Mouse (Mus musculus): ENCODE measurements around the gene Lypla2. TPM values are rescaled to one million over a fixed set of nuclear protein-coding genes. Genes with fewer than 3 reads are reported as not detected.

Gene Lypla2
- polyA plus RNA-seq, 2 experiments from 2014 or later = 80.4 to 88.8 TPM

DNA sequence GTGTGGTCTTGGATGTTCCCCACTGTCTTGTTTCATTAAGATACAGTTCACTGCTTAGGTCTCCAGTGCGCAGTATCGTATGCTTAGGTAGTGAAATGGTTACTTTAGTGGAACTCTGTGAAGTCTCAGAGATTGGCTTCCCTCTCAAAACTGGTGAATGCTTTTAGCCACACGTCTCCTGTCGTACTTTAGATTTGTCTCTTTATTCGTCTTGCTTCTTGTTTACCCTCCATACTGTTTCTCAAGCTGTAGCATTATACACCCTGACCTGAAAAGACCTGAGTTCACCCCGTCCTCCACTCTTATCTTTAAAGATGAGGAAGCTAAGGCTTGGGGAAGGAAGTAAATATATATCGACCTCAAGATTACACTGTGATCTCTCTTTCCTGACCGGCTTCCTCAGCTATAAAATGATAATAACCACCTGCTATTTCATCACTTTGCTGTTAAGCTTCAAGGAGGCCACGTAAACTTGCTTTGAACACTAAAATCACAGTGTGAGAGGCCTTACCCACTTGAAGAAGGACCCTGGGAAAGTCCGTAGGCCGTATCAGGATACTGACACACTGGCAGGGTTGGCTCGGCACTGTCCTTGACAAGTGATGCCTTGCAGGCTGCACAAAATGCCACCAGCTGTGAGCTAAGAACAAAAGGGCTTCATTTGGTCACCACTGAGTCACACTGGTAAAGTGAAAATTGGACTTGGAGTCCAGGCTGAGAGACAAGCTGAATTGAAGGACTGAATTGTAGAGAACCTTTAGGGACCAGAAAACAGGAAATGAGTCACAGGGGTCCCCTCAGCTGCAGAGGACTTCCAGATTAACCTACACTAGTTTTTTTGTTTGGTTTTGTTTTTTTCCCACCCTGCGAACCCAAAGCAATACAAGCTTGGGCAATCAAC lies 735 bp upstream of the Lypla2 start:
- ATAC-seq = no peak

DNA sequence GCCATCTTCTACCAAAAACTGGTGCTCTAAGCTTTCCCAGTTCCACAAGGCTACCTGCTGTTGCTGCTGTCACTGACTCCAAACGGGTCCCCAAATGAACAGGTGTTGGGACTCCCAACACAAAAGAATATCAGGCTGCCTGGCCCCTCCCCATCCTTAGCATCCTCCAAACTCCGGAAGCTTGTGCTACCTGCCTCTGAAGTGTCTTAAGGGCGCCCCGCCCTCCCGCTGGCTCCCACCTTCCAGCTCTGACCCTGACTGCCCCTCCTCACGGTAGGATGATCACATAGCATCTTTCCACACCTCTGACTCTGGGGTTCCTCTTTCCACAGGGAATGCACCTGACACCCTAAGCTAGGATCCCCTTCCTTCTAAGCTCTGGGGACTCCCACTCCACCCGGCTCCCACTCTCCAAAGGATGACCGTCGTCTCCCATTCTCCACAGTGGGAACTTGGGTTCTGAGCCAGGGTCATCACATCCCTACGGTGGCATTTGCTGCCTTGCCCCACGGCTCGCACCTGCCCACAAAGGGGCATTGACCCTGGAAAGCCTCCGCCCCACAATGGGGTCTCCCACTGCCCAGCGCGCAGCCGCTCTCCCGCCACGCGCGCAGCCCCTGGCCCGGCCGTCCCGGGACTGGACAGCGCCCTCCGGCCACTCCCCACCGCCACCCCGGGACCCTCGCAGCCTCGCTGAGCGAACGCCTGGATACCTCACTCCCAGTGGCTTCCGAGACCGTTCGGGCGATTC lies 446 bp downstream of the Lypla2 start:
- ATAC-seq = peak; percentile 59

DNA sequence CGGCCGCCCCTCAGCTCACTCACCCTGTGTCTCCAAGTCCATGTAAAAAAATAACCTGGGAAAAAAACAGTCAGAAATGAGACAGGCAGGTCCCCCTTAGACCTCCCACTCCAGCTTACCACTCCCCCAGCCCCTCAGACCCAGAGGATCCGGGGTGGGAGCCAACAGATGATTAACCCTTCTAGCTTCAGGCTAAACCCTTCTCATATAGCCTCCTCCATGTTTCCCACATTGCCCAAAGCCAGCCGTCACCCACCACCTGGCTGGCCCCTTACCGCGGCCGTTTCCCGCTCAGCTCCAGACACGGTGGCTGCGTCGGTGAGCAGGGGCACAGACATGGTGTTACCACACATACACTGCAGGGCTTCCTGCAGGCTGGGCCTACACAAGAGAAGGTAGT lies 1.8 kb downstream of the Lypla2 start:
- no peak for ATAC-seq

- no peak for ATAC-seq
These were observed 3.2 kb downstream of the Lypla2 start for GRCm38 (mm10) chr4:135969070-135969750.

DNA sequence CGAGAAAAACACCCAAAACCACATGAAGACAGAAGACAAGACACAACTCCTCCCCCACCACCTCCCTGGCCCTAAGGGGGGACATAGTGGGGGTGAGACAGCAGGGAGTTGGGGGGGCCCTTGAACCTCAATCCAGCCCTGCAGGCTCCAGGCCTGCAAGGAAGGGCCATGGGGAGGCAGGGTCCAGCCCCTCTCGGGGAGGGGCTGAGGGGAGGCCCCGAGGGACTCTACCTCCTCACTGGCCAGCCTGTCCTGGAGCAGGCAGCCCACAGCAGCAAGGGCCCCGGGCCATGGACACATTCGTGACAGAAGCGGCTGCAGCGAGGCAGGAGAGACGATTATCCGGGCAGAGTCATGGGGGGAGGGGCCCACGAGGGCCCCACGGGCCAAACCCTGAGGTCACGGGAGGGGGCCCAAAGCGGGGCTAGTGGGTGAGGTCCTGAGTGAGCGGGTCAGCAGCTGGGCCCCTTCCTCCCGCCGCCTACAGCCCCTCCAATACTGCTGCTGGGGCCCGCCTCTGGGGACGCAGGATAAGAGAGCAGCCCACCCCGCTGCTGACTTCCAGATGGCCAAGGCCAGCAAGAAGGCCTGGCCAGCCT lies 4.1 kb downstream of the Lypla2 start:
- no peak for ATAC-seq

- no peak for ATAC-seq
These were observed 5.2 kb downstream of the Lypla2 start for GRCm38 (mm10) chr4:135967086-135967760.

GRCm38 (mm10) chr4:135966283-135966682 lies 6.1 kb downstream of the Lypla2 start:
- no peak for ATAC-seq

DNA sequence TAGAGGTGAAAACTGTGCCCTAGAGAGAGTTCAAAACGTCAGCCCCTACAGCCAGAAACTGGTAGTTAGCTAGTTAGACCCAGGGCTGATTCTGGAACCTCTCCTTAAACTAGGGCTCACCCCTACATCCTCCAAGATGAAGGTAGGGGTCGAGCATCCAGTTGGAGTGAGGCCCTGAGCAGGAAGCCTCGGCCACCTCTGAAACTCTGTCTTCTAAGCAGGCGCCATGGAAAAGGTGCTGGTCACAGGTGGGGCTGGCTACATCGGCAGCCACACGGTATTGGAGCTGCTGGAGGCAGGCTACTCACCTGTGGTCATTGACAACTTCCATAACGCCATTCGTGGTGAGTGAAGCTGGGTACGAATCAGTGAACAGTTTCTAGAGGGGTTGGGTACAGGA lies 7.3 kb downstream of the Lypla2 start:
- ATAC-seq = no peak

DNA sequence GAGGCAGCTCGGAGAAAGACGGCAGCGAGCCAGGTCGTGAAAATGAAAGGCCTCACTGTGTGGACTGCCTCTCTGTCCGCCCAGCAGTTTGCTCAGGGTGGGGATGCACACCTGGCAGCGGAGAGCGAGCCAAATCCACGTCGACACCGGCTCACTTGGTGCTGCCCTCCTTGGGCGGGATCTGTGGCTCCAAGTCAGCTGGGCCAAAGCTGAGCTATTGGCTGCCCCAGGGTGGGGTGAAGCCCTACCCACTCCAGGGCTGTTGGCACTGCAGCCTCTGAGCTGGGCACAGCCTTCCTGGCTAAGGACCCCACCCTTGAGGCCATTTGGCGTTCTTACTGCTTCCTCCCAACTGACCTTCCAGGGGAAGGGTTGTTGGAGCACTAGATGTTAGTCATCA lies 8.0 kb downstream of the Lypla2 start:
- no peak for ATAC-seq

- ATAC-seq = peak; percentile 84
These were observed 8.8 kb downstream of the Lypla2 start, which contains the start of gene Gale for GRCm38 (mm10) chr4:135963457-135964193. Gale (plus strand) TSS chr4:135963727.

- ATAC-seq = no peak
These were observed 9.5 kb downstream of the Lypla2 start for GRCm38 (mm10) chr4:135962946-135963345.

GRCm38 (mm10) chr4:135962198-135962597 lies 10.2 kb downstream of the Lypla2 start:
- ATAC-seq = no peak

GRCm38 (mm10) chr4:135961709-135962108 lies 10.7 kb downstream of the Lypla2 start:
- no peak for ATAC-seq

DNA sequence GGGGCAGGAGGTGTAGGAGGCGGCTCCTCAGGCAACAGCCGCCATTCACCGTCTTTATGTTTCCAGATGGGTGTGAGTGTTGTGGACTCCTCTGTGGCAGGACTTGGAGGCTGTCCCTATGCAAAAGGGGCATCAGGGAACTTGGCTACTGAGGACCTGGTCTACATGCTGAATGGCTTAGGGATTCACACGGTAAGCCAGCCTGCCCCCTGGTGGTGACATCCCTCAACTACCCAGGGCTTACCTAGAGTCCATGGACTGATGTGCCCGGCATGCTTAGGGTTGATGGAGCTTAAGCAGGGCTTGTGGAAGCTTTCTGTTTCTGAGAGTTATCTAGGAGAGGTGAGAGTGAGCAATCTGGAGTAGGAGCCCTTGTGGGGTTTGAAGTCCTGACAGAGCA lies 11.7 kb downstream of the Lypla2 start:
- ATAC-seq = no peak

- ATAC-seq = no peak
These were observed 14.1 kb downstream of the Lypla2 start for GRCm38 (mm10) chr4:135958354-135958753.

DNA sequence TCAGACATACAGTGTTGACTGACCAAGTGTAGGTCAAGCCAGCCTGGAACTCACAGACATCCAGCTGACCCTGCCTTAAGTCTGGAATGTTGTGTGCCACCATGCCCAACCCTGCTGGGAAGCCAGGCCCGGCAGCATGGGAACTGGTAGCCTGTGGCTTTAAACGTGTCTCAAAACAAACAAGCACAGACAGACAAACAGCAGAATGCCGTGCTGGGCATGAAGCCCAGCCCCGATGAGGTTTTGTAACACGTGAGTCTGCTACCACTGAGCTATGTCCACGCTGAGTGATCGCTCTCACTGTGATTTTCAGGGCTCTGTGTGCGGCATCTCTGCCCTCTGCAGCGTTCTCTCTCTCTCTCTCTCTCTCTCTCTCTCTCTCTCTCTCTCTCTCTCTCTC lies 16.5 kb downstream of the Lypla2 start:
- no peak for ATAC-seq

GRCm38 (mm10) chr4:135954241-135954640 lies 18.2 kb downstream of the Lypla2 start:
- peak; percentile 57 for ATAC-seq

DNA sequence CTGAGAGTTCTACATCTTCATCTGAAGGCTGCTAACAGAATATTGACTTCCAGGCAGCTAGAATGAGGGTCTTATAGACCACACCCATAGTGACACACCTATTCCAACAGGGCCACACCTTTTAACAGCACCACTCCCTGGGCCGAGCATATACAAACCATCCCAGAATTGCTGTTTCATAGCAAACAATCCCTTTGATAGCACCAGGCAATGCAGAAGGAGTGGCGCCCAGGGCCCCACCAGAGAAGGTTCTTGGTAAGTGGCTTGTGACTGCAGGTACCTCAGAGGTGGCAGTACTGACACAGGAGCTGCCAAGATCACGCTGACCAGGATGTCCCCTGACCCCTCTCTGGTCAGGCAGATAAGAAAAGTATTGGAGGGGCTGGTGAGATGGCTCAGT lies 19.2 kb downstream of the Lypla2 start:
- ATAC-seq = no peak

GRCm38 (mm10) chr4:135951505-135951904 lies 20.9 kb downstream of the Lypla2 start:
- no peak for ATAC-seq

DNA sequence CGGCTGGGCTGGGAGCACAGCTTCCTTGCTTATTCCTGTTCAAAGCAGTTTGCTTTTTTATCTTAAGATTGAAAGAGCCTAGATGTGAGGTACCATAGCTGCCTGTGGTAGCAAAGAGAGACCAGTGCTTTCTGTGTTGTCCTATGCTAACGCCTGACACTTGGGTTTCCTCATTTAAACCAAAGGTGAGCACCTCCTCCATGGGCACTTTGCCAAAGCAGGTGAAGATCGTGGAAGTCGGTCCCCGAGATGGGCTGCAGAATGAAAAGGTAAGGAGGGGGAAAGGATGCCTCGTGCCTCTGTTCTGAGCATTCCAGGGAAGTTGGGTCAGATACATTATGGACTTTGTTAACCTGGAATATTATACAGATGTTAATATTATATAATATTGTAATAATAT lies 22.1 kb downstream of the Lypla2 start:
- no peak for ATAC-seq

GRCm38 (mm10) chr4:135949911-135950310 lies 22.5 kb downstream of the Lypla2 start:
- no peak for ATAC-seq
